8 mouse cellular contexts compared by ENCODE assay signal in genomic region chr9:41736234-41736859, GRCm38 (mm10).
DNase-seq lines count a peak whose midpoint lies in the region; ATAC-seq lines count a peak whose summit lies in the region.

No protein-coding gene starts in this region.

- peaks cover 18% of the 10 kb centered on the region for H3K4me1 ChIP-seq in kidney, embryonic 16.5 days (ENCODE audit: insufficient read depth, low read length)
- peaks cover 29% of the 10 kb centered on the region for H3K4me1 ChIP-seq in forebrain, embryonic 16.5 days (replicated peaks; ENCODE audit: control insufficient read depth, insufficient read depth, low read length)
- peaks cover 24% of the 10 kb centered on the region for H3K4me1 ChIP-seq in neural tube, embryonic 15.5 days

- no peaks in the 10 kb centered on the region for H3K9me3 ChIP-seq in kidney, embryonic 16.5 days (ENCODE audit: low read length)
- H3K9me3 ChIP-seq in forebrain, embryonic 16.5 days (ENCODE audit: control insufficient read depth, low read length) = no peaks in the 10 kb centered on the region
- H3K9me3 ChIP-seq in neural tube, embryonic 15.5 days (replicated peaks) = no peaks in the 10 kb centered on the region

- H3K36me3 ChIP-seq in kidney, embryonic 16.5 days (ENCODE audit: insufficient read depth, low read length) = no peaks in the 10 kb centered on the region
- H3K36me3 ChIP-seq in forebrain, embryonic 16.5 days (ENCODE audit: control insufficient read depth, insufficient read depth) = no peaks in the 10 kb centered on the region
- H3K36me3 ChIP-seq in neural tube, embryonic 15.5 days = no peaks in the 10 kb centered on the region

- DNase-seq in kidney, postnatal 25 days = no peak
- peak; percentile 32 for DNase-seq in brain, adult 2 months (ENCODE audit: low read depth, low spot score)
- peak; percentile 17 for DNase-seq in left cerebral cortex, postnatal 4 days
- DNase-seq in thymus, postnatal 14 days = no peak
- DNase-seq in gastrocnemius, postnatal 14 days = no peak

- peak overlapping the region; percentile 93 for H3K4me2 ChIP-seq in kidney, embryonic 16.5 days (replicated peaks; ENCODE audit: low read depth, low read length)
- H3K4me2 ChIP-seq in forebrain, embryonic 16.5 days (ENCODE audit: low read length) = peak overlapping the region; percentile 56
- peak overlapping the region; percentile 60 for H3K4me2 ChIP-seq in neural tube, embryonic 15.5 days

- peak overlapping the region; percentile 90 for H3K27ac ChIP-seq in kidney, embryonic 16.5 days (ENCODE audit: low read length)
- H3K27ac ChIP-seq in forebrain, embryonic 16.5 days (ENCODE audit: low read length) = peak overlapping the region; percentile 96
- H3K27ac ChIP-seq in neural tube, embryonic 15.5 days (replicated peaks) = peak overlapping the region; percentile 97

- H3K27me3 ChIP-seq in kidney, embryonic 16.5 days (ENCODE audit: insufficient read depth, low read length) = no peaks in the 10 kb centered on the region
- no peaks in the 10 kb centered on the region for H3K27me3 ChIP-seq in forebrain, embryonic 16.5 days (replicated peaks; ENCODE audit: control insufficient read depth, insufficient read depth, low read length)
- H3K27me3 ChIP-seq in neural tube, embryonic 15.5 days (replicated peaks) = no peaks in the 10 kb centered on the region

- peak overlapping the region; percentile 51 for H3K4me3 ChIP-seq in kidney, embryonic 16.5 days (ENCODE audit: low read length)
- peak overlapping the region; percentile 37 for H3K4me3 ChIP-seq in forebrain, embryonic 16.5 days (replicated peaks; ENCODE audit: low read length)
- H3K4me3 ChIP-seq in neural tube, embryonic 15.5 days (replicated peaks) = peak overlapping the region; percentile 39

- ATAC-seq in kidney, embryonic 16.5 days (ENCODE audit: low FRiP score, low TSS enrichment) = peak; percentile 81
- ATAC-seq in forebrain, embryonic 16.5 days = peak; percentile 51
- ATAC-seq in neural tube, embryonic 15.5 days (ENCODE audit: low FRiP score) = peak; percentile 82

- intact Hi-C loops in left cerebral cortex, postnatal 4 days (cut with DNase I) = loop anchor here (1.0 to 5.0 kb wide), 3 partner anchors 124 to 214 kb away; no protein-coding TSS in a partner anchor
- intact Hi-C loops in gastrocnemius, postnatal 14 days (cut with DNase I; ENCODE audit: low total_unique reads) = no loop called here

- peak overlapping the region; percentile 63 for H3K9ac ChIP-seq in kidney, embryonic 16.5 days (replicated peaks; ENCODE audit: low read length)
- peak overlapping the region; percentile 74 for H3K9ac ChIP-seq in forebrain, embryonic 16.5 days (replicated peaks; ENCODE audit: low read depth, low read length)
- peak overlapping the region; percentile 60 for H3K9ac ChIP-seq in neural tube, embryonic 15.5 days (replicated peaks)

- WGBS in kidney, embryonic 16.5 days = under 1% methylated on average over 16 of the region's 16 CpGs
- 0% methylated on average over 16 of the region's 16 CpGs for WGBS in forebrain, embryonic 16.5 days
- under 1% methylated on average over 16 of the region's 16 CpGs for WGBS in neural tube, embryonic 15.5 days

Comparison
In these comparisons a context has a peak if more than half of its experiments do, and no peak if none do; other contexts are left out.
1. DNase-seq: peak in brain, adult 2 months (single experiment) and left cerebral cortex, postnatal 4 days (single experiment); none in kidney, postnatal 25 days (0 of 2), thymus, postnatal 14 days (single experiment) and gastrocnemius, postnatal 14 days (single experiment).
2. Peak in every context shown above with its lines, with median percentiles within 50 percentile points of each other: ATAC-seq, H3K27ac ChIP-seq, H3K4me2 ChIP-seq, H3K4me3 ChIP-seq and H3K9ac ChIP-seq.